Mouse (Mus musculus): ENCODE measurements around the gene Eva1b. TPM values are rescaled to one million over a fixed set of nuclear protein-coding genes. Genes with fewer than 3 reads are reported as not detected.
A peak's percentile ranks its signal among the peaks of the same experiment; 100 is the strongest.

The Eva1b gene
- 27.6 and 32.3 TPM in 2 replicates for total RNA-seq (2021)
- long read RNA-seq, experiment 1, transcript Eva1b-203 (3 exons, 1,364 nt): major isoform, 19 of 35 reads
- long read RNA-seq, experiment 1, transcript Eva1b-201 (3 exons, 1,689 nt): minor isoform, 7 of 35 reads
- long read RNA-seq, experiment 1, partial matches to known transcripts: 0 of 35 reads
- long read RNA-seq, experiment 1, other reads (novel, unspliced or antisense): 5 of 35 reads
- long read RNA-seq, experiment 2, transcript Eva1b-203 (3 exons, 1,364 nt): major isoform, 11 of 19 reads
- long read RNA-seq, experiment 2, partial matches to known transcripts: 1 of 19 reads
- long read RNA-seq, experiment 2, other reads (novel, unspliced or antisense): 3 of 19 reads

GRCm38 (mm10) chr4:126147533-126148160 is at the start of gene Eva1b:
Eva1b (plus strand) TSS chr4:126147744.
- peak; percentile 76 for DNase-seq

- DNase-seq: no peak
These were observed 48.2 kb upstream of the Eva1b start for GRCm38 (mm10) chr4:126099365-126099764.

GRCm38 (mm10) chr4:126100764-126101163 is 46.8 kb upstream of the Eva1b start:
- no peak for DNase-seq

- DNase-seq: peak; percentile 28
These were observed 45.3 kb upstream of the Eva1b start for GRCm38 (mm10) chr4:126102061-126102841.

DNA sequence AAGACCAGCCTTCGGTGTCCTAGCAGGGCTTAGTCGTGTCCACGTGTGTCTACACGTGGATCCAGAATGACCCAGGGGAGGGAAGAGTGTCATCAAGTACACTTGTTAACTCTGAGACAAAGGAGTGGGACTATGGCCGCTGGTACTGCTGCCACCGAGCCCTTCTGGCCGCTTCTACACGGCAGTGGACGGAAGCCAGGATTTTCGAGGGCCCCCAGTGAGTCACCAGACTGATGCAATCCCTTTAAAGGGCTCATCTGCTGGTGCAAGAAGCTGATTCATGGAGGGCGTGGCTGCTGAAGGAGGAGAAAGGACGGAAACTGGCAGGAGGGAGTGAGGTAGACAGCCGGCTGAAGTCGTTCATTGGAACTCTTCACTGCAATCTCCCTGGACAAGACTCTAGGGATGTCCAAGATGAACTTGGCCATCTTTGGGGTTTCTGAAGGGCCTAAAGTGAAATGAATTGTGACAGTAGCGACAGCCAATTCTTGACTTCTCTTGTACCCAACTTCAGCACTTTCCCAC is 44.4 kb upstream of the Eva1b start:
- peak; percentile 97 for DNase-seq

- peak; percentile 98 for DNase-seq
These were observed 43.9 kb upstream of the Eva1b start, which contains the start of gene Stk40 for GRCm38 (mm10) chr4:126103590-126104068. Stk40 (plus strand) TSS chr4:126103957.

DNA sequence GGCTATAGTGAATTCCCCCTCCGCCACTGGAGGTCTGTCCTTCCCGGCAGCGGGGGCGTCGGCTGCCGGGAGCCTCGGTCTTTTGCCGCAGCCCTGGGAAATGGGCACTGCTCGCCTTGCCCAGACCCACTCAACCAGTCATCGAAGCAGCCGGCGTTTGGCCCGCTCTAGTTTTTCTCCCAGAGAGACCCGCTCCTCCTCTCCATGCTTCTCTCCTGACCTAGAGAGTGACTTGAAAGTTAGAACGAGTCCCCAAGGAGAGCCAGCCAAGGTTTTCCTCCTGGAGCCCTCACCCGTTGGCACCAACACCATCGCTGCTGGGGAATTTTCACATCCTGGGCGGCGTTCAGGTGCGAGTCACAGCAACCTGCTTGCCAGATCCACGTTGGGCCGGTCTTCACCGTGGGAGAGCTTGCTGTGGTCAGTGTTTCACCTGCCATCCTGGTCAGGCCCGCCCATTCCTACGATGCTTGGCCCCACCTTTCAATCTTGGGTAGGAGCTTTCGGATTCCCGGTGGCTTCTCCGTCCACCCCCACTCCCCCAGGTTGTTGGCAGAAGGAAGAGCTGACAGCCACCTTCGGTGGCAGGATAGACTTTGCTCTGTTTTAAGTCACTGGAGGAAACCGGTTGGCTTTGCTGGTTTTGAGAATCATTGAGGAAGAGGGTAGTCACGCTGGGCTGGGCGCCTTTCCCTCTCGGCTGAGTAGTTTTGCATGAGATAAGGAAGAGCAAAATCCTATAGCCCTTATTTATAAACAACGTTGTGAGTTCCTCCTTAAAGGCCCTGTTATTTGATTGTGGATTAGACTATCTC is 43.1 kb upstream of the Eva1b start:
- DNase-seq: peak; percentile 57

DNA sequence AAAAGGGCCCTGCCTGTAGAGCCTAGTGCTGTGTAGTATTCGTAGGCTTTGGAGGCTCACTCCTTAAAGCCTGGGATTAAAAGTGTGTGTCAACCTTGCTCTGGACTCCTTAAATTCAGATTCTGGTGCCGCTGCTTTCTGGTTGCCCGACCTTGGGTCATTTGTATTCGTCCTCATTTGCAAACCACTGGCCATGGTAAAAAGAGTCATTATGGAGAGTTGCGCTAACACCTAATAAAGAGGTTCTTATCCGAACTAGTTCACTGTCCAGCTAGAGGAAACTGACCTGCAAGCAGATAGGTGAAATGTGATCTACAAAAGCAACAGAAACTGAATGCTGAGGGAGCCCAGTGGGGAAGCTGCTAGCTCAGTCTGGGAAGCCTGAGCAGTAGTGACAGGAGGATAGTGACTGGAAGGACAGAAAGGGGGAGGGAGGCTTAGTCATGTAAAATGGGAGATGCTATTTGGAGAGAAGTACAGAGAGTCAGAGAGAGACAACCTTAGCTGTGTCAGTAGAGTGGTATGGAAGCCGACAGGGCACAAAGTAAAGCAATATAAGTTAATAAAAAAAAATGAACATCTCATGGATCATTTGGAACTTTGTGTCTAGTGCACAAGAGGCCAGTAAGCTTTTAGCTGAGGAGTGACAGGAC is 42.3 kb upstream of the Eva1b start:
- DNase-seq: no peak

DNA sequence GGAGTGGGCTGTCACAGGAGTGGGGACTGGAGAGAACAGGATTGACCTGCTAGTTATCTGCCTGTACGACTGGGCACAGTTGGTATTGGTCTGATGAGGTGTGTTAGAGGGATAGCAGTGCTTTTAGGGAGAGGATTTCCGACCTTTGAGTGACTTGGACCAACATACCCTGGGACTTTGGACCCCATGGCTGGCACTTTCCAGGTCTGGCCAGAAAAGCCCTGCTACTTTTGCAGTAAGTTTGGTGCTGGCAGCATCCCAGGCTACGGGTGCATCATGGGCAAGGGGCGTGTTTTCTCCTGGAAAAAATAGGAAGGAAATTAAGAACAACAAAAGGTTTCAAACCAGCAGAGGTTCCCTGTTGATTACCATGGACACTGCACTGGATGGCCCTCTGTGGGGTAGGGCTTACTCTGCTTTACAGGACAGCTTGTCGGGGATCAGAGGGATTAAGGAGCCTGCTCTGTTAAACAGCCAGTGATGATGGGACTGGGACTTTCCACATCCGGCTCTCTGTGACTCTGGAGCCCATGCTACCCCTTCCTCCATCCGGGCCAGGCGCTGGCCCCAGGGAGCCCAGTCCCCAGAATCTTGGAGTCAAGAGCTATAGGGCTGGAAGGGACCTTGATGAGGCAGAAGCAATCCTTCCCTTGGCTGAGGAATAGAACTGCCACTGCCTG is 39.3 kb upstream of the Eva1b start:
- DNase-seq: peak; percentile 66

DNA sequence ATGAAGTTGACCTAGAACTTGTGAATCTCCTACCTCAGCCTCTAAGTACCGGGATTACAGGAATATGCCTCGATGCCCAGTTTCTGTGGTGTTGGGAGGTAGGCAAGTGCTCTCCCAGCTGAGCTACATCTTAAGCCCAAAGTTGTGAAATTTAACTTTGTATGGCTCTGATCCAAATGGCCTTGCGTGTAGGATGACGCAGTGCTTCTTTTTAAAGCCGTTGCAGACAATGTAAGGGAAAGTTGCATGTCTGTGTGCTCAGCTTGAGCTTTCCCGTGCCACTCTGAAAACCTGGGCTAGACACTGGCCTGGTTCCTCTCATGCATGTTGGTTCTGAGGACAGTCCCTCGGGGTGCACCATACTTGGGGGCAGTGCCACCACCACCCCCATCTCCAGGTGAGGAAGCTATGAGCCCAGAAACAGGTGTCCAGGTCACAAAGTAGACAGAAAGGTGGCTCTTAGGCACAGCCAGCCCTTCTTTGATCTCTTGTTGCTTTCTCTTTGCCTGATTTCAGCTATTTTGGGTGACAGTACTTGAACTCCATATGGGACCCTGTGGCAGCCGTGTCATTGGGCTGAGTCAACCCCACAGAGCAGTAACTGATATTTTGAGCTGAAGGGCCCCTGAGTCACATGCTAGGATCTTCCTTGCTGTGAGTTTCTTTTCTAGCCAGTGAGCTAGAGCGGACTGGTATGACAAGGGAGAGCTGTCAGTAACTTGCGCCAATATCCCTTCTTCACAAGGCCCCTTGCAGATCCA is 37.8 kb upstream of the Eva1b start:
- peak; percentile 53 for DNase-seq

DNA sequence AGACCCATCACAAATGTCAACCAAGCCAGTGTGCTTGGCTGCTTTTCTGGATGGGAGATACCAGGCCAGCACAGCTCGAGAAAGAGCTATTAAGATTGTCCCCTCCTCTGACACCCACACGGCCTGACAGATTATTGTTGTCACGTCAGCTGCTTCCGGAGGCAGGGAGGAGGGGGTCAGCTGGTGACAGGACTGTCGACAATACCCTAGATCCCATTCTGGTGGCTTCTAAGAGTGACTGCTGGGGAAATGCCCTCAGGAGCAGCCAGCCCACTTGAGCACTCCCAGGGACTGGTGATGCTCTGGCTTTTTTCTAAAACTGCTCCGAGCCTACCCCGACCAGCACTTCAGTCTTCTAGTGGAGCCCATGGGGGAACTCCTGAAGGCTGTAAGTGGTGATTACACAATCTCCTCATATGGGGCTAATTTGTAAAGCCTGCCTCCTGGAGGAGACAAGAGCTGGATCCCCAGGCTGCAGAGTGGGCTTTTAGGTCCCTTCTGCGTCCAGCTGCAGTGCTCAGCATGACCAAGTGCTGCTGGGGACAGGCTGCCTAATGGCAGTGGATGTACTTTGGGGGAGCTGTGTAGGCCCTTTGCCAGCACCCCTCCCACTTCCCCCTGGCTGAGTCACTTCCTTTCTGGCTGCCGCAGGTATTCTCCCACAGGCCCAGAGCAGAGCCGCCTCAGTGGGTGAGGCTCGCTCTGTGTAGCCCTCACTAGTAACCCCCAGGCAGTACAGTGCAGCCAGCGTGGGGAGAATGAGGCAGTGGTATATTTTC is 37.0 kb upstream of the Eva1b start:
- DNase-seq: peak; percentile 86

GRCm38 (mm10) chr4:126111153-126111549 is 36.4 kb upstream of the Eva1b start:
- peak; percentile 68 for DNase-seq

- no peak for DNase-seq
These were observed 34.3 kb upstream of the Eva1b start for GRCm38 (mm10) chr4:126113243-126113642.

DNA sequence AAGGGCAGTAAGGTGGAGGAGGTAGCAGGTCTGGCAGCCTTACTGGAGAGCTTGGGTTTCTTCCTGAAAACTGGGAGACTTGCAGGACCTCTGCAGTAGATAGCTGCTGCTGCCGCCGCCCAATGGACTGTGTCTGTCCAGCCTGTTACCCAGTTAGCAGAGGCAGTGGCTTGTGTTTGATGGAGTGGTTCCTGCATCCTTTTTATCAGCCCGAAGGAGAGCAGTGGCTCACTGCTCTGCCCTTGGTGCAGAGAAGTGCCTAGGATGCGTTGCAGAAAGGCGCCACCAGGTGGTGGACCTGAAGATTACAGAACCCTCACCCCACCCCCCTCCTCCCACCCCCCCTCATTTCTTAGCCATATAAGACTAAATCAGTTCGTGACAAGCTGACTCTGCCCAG is 33.6 kb upstream of the Eva1b start:
- DNase-seq: peak; percentile 88

DNA sequence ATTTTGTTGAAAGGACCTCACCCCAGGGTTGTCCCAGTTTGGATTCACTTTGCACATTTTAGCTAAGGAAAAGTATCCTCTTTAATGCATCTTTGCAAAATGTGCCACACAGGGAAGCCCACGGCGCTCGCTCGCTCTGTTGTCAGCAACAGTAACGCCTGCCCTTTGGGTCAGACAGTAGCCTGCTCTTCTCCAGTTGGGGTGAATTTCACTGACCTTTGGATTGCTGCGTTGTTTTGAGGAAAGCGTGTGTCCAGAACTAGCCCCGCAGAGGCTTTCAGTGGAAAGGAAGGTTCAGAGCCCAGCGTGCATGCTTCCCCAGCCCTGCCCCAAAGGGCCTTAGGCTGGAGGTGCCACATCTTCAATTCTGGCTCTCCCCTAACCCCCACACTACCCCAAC is 32.1 kb upstream of the Eva1b start:
- no peak for DNase-seq

DNA sequence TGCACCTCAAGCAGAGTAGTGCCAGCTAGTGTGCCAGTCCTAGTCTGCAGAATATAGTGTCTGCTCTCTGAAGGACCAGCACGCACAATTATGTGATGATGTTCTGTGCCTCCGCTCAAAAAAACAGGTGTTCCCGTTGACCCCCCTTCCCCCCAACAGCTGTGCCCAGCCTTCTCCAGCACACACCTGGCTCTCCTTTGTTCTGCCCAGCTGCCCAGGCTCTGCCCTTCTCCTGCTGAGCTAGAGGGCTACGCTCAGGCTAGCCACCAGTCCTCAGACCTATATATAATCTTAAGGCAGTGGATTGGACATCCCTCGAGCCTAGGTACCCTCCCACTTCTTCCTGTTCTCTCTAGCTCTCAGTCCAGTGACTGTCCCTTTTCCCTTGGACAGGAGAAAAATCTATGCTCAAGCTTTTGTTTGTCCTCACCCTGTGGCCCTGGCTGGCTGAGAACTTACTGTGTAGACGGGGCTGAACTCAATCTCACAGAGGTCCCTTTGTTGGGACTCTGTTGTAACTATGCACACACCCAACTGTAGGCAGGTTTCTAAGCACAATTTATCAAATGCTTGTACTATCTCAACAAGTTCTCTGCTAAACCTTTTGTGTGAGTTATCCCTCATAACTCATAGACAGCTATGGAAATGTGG is 31.5 kb upstream of the Eva1b start:
- DNase-seq: no peak

- no peak for DNase-seq
These were observed 30.4 kb upstream of the Eva1b start for GRCm38 (mm10) chr4:126117116-126117515.

DNA sequence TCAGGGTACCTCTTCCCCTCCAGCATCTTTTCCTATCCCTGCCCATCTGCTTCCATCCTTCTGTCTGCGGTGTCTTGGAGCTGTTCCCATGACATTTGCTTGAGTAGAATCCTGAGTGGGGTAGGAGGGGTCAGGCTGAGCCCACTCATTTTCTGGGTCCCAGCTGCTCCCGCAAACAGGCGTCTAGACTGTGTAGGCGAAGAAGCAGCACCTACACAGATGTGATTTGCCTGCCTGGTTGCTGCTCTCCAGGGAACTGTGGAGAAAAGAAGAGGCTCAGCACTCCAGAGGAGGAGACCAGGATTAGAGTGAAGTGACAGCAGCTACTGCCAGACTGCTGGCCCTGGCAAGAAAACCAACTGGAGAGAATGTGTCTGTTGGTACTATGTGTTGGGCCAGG is 28.9 kb upstream of the Eva1b start:
- DNase-seq: no peak

Measured in adrenal gland, postnatal 14 days (tissue).